Mouse (Mus musculus) 3T3-L1 (cell line): ENCODE measurements around the gene 9430015G10Rik.
"Not testable (repeated sequence)": the region's sequence is repeated elsewhere in the genome, so short reads cannot be mapped to it uniquely, and the experiment has no call there.

Experiments used
- DNase-seq: peaks from one replicate; pipeline ENCODE4 v3.0.0-alpha.2; 2015; ENCODE audit warnings: low read depth, low spot score

9430015G10Rik gene

GRCm38 (mm10) chr4:156097770-156098366 is 11.9 kb upstream of the 9430015G10Rik start:
- no peak for DNase-seq

- DNase-seq = no peak
Measured at GRCm38 (mm10) chr4:156099427-156099826, 10.4 kb upstream of the 9430015G10Rik start.

- DNase-seq = no peak
Measured at GRCm38 (mm10) chr4:156100501-156100900, 9.3 kb upstream of the 9430015G10Rik start.

- DNase-seq = peak; percentile 8
Measured at GRCm38 (mm10) chr4:156101481-156101903, 8.3 kb upstream of the 9430015G10Rik start.

- DNase-seq = no peak
Measured at GRCm38 (mm10) chr4:156103342-156103741, 6.4 kb upstream of the 9430015G10Rik start.

- peak; percentile 79 for DNase-seq
Measured at GRCm38 (mm10) chr4:156108606-156109546, 906 bp upstream of the 9430015G10Rik start.

GRCm38 (mm10) chr4:156124077-156124476 is 14.3 kb downstream of the 9430015G10Rik start:
- no peak for DNase-seq

GRCm38 (mm10) chr4:156125393-156125792 is 15.6 kb downstream of the 9430015G10Rik start:
- no peak for DNase-seq

- DNase-seq = peak; percentile 81
Measured at GRCm38 (mm10) chr4:156126841-156127240, 17.1 kb downstream of the 9430015G10Rik start.

GRCm38 (mm10) chr4:156128746-156129145 is 19.0 kb downstream of the 9430015G10Rik start:
- peak; percentile 69 for DNase-seq

- no peak for DNase-seq
Measured at GRCm38 (mm10) chr4:156130436-156130835, 20.7 kb downstream of the 9430015G10Rik start, which contains the start of gene Rnf223. Rnf223 (plus strand) TSS chr4:156130513.

GRCm38 (mm10) chr4:156130940-156131339 is 21.2 kb downstream of the 9430015G10Rik start:
- DNase-seq = no peak

GRCm38 (mm10) chr4:156133334-156133733 is 23.6 kb downstream of the 9430015G10Rik start:
- DNase-seq = no peak

- no peak for DNase-seq
Measured at GRCm38 (mm10) chr4:156133943-156134605, 24.3 kb downstream of the 9430015G10Rik start.

GRCm38 (mm10) chr4:156135112-156135511 is 25.3 kb downstream of the 9430015G10Rik start:
- no peak for DNase-seq

GRCm38 (mm10) chr4:156135801-156136200 is 26.0 kb downstream of the 9430015G10Rik start:
- no peak for DNase-seq

GRCm38 (mm10) chr4:156136285-156137100 is 26.7 kb downstream of the 9430015G10Rik start:
- no peak for DNase-seq

GRCm38 (mm10) chr4:156150887-156151286 is 41.1 kb downstream of the 9430015G10Rik start:
- DNase-seq = not testable (repeated sequence)

- DNase-seq = no peak
Measured at GRCm38 (mm10) chr4:156154771-156155170, 45.0 kb downstream of the 9430015G10Rik start.

GRCm38 (mm10) chr4:156166477-156166876 is 56.7 kb downstream of the 9430015G10Rik start:
- DNase-seq = no peak

- no peak for DNase-seq
Measured at GRCm38 (mm10) chr4:156168611-156169010, 58.8 kb downstream of the 9430015G10Rik start.
